Mouse (Mus musculus) gastrocnemius, adult 18-20 months (tissue): ENCODE measurements around the gene Six3. TPM values are rescaled to one million over a fixed set of nuclear protein-coding genes. Genes with fewer than 3 reads are reported as not detected.

Experiments used
- DNase-seq: peaks from one replicate; pipeline ENCODE4 v3.0.0; 2021; ENCODE audit warnings: low spot score
- total RNA-seq, 2 experiments: library from RNA; stranded (reverse); gene quantifications; 2 replicates each; pipeline ENCODE4 v1.2.3; 2021

The Six3 gene
- total RNA-seq, 2 experiments from 2014 or later = not detected

DNA sequence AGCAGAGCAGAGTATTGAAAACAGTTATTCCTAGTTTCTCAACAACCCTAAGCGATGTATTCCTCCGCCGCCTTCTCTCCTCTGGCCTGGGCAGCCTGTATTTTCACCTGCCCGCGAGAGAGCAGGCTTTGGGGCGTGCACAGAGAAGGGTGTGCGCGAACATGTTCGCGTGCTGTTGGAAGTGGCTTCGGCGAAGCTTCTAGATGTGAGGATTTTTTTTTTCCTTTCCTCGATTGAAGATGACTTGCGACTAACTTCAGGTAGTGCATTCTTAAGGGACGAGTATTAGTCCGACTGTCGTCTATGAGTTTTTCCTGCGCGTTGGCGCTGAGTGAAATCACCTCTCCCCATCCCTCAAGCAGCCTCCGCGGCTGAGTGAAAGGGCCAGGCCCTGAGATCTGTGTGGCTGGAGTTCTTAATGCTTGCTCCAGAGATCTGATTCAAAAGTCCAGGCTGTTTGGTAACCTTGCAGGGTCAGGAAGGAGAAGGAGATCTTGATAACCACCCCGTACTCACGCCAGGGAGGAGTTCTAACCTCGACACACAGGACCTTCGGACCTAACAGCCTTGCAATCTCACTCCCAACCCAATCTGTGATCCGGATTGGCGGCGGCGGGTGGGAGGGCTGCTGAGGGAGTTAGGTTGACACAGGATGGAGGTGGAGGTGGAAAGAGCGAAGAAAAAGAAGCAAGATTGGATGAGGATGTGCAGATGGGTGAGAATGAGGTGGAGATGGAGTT is 712 bp upstream of the Six3 start:
- no peak for DNase-seq

DNA sequence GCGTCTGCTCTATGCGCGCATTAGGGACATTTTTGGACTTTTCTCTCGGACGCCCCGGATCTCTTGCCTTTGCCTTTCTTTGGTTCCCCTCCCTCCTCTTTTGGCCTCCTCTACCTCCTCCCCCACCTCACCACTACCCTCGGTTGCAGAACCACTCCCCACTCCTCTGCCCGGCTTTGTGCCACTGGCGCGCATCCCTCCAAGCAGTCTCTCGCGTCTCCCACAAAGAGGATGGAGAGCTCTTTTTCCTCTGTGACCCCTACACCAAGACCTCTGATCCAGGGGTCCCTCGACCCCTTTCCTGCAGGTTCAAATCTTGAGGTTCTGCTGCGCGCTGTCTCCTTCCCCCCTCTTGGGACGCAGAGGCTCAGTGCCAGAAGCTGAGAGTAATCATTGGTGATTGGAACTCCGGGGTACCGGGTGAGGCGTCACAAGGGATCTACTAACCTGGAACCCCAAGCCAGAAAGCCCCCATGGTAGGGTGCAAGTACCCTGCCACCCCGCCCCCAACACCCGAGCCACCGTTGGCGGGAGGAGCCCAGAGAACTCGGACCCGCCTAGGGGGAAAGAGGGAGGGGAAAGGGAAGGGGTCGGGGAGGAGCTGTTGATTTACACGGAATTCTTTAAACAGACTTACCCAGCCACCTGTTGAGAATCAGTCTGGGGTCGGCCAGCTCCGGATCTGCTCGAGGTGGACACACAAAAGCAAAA is 758 bp downstream of the Six3 start:
- DNase-seq = no peak

- DNase-seq = no peak
Observed at GRCm38 (mm10) chr17:85614722-85615331, 1.4 kb downstream of the Six3 start.

- DNase-seq = no peak
Observed at GRCm38 (mm10) chr17:85615586-85615985, 2.2 kb downstream of the Six3 start.

DNA sequence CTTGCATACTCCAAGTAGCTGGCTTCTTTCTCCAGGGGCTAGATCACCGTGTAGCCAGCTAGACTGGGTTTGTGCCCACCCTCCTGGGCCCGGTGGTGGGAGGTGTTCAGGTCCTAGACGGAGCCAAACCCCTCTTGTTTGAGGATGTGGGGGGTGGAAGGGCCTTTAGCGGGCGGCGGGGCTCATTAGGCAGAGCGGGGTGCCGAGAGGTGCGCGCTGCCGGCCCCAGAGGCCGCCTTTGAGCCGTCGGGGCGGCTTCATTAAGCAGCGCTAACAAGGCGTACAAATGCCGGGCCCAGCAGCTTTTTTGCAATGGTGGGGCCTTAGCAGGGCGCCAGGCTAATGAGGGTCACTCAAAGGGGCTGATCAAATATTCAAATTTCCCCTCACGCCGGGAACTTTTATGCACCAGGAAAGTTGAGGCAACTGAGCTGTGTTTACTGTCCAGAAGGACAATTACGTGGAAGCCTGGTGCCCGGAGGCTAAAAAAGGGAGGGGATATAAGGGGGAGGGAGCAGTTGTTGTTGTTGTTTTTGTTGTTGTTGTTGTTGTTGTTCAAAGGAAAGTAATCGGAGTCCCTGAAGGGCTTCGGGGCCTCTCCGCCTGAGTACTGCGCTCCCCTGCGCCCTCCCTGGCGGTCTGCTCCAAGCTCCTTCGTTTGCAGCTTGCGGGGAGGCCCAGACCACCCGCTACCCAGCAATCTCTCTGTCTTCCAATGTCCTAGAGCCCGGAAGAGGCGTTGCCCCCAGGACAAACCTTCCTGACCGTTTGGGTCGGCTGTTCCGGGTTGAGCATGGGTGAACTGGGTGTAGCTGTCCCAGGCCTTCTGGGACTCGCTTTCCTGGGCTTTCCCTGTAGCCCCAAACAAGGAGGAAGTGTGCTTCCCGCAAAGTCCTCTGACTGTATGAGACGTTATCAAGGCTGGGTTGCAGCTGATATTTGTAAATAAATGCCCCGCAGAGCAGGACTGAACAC is 3.4 kb downstream of the Six3 start:
- DNase-seq = no peak

- no peak for DNase-seq
Observed at GRCm38 (mm10) chr17:85617566-85618358, 4.4 kb downstream of the Six3 start.

GRCm38 (mm10) chr17:85618359-85619112 is 5.1 kb downstream of the Six3 start:
- DNase-seq = no peak

DNA sequence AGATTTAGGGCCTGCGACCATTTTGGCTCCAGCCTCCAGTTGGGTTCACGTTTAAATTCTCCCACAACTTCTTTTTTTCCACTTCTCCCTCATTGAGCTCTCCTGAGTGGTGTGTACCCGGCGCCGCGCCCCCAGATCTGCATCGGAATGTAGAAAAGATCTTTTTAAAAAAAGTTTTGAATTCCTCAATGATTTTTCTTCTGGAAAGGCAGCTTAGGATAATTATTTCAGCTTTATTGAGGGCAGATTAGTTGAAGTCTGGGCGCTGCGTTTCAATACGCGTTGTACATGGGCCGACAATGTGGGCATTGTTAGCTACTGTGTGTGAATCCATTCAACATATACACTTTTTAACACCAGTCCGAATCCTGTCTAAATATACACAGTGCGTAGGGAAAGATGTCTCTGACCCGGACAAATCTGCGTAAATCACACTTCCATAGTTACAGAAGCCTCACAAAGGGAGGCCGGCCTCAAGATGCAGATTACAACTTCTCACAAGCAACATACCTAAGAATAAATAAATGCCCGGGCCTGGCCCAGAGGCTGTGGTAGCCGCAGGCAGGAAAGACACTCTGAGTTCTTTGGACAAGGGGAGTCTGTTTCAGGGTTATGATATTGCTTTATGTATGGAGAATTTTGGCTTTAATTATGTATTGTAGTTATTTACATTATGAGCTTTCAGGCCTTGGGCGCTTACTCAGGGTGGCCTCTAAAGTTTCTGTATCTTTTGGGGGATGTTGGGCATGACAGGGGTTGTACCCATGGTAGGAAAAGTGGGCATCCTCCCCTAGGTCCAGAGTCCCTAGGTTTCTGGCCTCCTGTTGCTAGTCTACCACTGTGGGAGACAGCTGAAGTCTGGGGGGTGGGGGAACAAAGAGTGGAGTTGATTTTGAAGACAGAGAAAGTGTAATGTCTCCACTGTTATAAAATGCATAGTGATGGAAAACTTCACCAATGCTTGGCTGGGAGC is 6.0 kb downstream of the Six3 start:
- no peak for DNase-seq

DNA sequence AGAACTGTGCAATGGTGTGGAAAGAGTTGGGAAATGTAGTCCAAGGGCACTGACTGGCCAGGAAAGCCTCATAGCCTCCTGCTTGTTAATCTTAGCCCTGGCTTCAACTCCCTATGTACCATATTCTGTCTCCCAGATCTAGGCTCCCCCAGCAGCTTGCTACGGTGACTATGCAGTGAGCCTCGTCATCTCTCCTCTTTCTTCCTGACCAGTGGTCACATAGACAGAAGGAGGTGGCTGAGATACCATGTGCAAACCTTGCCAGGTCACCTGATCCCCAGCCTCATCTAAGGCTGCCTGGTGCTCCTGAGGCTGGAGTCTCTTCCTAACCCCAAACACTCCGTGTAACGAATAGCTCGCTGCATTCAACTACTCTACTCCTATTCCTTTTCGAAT is 6.7 kb downstream of the Six3 start:
- DNase-seq = no peak

- DNase-seq = no peak
Observed at GRCm38 (mm10) chr17:85620680-85621504, 7.5 kb downstream of the Six3 start.

GRCm38 (mm10) chr17:85621505-85622310 is 8.3 kb downstream of the Six3 start:
- no peak for DNase-seq

DNA sequence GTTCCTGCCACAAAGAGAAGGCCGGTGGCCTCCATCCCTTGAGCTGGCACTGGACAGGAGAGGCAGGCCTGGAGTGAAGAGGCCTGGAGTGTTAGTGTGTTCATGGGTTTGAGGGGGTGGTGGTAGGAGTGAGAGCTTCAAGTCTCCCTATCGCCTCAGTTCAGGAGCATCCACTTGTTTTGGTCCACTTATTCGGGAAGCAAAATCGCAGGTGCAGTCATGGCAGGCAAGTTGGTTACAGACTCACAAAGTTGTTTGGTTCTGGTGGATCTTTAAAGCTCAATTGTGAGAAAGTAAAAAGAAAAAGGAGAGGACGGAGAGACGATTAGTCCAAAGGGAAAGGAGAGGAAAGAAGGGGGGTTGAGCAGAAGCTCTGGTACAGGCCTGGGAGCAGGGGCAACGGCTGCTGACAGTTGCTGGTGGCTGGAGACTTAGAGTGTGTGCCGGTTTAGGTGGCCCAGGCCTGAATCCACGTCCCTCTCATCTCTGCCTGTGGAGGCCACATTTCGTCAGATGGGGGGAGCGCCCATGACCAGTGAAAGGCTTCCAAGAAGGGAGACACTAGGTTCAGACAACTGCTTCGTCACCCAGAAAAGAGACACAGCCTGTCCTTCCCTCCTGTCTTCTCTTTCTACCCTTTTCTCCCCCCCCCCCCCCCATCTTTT is 9.2 kb downstream of the Six3 start:
- DNase-seq = no peak

DNA sequence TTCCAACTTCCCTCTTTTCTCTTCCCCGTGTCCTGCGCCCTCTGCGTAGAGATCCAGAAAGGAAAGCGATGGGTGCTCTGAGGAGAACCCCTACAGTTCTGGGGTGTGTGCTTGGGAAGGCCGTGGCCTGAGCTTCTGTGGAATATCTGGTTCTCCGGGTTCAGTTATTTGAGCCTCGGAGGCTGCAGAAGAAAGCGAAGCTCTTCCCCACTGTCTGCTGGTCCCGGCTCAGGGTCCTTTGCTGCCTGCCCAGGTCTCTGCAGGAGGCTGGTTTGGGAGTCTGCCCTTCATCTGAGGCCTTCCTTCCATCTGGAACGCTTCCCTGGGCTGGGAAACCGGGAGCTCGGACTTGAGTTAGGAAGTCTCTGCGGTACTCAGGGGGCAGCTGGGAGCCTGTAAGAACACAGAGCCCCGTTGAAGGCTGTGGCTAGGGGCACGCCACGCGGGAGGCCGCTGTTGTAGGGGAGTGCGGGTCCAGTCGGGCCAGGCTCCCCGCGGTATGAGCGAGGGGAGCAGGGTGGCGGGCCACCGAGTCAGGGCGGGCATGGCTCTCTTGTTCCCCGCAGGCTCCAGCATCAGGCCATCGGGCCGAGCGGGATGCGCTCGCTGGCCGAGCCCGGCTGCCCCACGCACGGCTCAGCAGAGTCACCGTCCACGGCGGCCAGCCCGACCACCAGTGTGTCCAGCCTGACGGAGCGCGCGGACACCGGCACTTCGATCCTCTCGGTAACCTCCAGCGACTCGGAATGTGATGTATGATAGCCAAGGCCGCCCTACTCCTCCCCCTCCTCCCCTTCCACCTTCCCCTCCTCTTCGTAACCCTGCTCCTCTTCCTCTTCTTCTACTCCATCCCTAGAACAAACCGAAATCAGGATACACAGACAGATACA is 10.0 kb downstream of the Six3 start:
- DNase-seq = no peak

DNA sequence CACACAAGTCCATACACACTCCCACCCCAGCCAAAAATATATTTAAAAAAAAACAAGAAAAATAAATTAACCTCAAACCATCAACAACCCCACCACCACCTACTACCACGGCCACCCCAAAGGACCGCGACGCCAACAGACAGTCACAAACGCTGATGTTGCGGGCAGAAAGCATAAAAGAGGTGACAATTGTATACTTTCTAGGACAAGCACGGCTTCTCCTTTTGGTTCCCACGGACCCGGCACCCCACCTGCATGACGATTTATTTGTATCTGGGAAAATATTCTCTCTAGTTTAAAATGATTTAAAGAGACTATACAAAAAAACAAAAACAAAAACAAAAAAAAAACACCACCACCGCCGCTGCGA is 10.6 kb downstream of the Six3 start:
- DNase-seq = no peak
